Mouse (Mus musculus) kidney, adult 8-10 months (tissue): ENCODE results near the gene Golt1a.
"Not testable (repeated sequence)": the region's sequence is repeated elsewhere in the genome, so short reads cannot be mapped to it uniquely, and the experiment has no call there.

Source experiments
- DNase-seq, 2 experiments: peaks; one replicate each; pipeline ENCODE4 v3.0.0; 2022

Golt1a gene

DNA sequence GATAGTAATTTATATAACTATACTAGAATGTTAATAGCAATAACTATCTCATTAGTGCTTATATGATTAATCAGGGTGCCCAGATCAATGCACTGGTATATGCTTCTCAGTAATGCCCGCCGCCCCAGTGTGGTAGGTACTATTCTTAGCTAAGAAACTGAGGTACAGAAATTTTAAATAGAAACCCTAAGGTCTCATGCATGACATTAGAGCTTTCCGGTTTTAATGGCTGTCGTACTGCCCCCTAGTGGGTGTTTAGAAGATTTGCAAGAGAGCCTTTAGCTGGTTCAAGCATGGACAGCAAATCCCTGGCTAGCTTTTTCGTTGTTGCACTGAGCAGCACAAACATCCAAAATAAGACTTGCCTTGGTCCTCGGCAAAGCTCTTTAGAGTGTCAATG is 2.3 kb upstream of the Golt1a start:
- DNase-seq: peak; percentile 48 to 52

DNA sequence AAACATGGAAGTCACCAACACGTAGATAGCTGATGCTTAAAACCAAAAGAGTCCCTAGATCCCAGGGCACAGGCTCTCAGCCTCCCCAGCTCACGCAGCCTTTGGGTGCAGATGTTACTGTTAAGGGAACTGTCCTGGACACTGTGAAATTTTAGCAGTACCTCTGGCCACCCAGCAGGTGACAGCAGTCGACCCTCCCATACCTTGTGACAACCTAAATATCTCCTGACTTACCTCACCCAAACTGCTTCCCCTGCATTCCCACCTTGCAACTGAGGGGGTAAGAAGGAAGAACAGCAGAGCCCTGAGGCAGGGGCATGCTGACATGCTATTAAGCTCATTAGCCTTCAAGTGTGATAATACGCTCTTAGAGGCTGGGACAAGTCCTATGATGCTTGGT is 1.6 kb downstream of the Golt1a start:
- no peak for DNase-seq

DNA sequence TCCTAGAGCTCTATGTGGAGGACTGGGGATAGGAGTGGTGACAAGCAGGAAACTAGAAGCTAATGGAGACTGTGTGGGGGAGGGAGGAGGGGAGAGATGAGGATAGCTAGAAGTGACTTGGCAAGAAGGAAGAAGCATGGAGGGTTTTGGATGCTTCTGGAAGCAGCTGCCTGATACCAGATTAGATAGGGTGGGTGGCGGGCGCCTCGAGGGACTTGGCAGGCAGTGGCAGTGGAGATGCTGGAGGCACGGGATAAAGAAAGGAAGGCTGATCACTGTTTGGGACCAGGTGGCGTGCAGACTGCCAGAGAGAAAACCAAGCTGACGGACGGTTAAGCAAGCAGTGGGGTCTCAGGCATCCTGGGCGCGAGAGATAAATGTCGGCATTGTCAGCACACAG is 2.3 kb downstream of the Golt1a start:
- no peak for DNase-seq

DNA sequence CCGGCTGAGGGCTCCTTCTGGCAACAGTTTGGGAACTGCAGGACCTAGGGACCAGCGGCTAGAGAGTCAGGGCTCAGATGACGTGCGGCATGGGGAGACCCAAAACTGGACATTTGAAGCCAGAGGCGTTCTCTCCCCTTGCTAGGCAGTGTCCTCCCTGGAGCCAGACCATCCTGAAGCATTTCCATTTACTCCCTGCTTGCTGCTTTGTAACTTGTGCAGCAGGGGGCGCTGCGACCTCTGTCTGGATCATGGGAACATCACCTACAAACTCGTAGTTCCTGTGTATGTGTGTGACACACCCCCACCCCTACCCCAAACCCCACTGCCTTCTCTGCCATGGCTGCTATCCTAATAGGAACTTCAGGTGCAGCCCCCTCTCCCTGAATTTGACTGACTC is 4.8 kb downstream of the Golt1a start:
- DNase-seq: peak in 1 of 2 experiments; percentile 51

DNA sequence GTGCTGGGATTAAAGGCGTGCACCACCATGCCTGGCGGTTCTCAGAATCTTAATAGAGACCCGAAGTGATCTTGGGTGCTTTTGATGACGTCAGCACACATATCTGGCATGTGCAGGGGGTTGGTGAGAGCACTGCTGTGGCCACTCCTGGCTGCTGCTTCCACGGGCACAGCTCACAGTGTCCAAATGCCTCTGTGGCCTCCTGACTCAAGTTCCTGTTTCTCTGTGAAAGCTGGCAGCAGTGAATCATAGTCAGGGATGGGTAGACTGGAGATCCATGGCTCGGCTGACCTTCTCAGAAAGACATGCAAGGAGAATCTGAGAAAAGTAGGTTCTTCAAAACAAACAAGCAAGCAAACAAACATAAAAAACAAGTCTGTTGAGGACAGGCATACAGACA is 6.2 kb downstream of the Golt1a start:
- DNase-seq: no peak

DNA sequence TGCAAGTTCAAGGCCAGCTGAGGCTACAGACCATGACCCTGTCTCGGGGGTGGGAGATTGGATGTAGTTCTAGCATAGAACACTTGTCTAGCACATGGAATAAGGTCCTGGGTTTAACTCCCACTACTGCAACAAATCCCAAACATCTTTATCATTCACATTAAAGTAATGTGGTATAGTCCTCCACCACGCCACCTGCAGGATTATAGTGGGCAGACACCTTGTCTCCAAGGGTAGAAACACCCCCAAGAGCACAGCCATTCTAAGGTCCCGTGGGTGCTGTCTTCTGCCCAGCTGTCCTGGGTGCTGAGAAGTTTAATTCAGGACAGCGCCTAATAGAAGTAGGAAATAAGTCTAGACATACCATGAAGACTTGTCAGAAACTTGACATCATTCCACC is 7.0 kb downstream of the Golt1a start:
- DNase-seq: no peak

DNA sequence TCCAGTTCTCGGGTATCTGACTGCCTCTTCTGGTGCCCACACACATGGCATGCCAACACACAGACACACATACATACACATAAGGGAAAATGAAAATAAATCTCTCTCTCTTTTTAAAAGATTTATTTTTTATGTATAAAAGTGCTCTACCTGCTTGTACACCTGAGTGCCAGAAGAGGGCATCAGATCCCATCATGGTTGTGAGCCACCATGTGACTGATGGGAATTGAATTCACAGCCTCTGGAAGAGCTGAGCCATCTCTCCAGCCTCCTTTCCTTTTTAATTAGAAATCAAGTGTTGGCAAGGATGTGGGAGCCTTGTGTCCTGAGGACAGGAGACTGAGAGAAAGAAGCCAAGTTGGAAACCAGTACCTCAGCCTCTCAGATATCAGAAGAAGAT is 7.5 kb downstream of the Golt1a start:
- no peak for DNase-seq

DNA sequence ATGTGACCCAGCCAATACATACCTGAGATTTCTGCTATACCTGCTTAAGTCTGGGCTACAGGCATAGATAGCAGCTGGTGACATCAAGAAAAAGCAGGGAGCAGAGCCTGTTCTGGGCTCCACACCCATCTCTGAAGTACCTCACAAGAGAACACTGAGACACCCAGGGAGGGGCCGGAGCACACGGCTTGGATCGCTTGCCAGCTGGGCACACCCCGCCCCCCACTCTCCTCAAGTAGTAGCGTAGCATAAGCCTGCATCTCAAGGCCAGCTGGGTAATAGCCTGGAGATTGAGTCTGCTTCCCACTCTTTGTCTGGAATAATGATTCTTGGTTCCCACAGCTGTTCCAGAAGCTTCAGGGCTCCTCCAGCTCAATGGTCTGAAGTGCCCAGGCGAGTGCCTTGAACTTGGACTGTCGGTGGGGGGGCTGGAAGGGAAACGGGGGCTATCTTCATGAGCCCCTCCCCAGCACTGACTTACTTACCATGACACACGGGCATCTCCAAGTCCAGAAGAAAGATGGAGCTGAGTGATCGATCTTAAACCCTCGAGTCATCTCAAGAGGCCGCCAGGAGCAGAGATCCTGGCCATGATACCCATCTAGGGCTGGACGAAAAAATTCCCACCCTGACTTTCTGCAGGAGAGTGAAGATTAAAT is 11.8 kb downstream of the Golt1a start, which contains the start of gene Kiss1:
Kiss1 (plus strand) TSS at position 609 of the 659 bp plus-strand sequence.
- DNase-seq: no peak

DNA sequence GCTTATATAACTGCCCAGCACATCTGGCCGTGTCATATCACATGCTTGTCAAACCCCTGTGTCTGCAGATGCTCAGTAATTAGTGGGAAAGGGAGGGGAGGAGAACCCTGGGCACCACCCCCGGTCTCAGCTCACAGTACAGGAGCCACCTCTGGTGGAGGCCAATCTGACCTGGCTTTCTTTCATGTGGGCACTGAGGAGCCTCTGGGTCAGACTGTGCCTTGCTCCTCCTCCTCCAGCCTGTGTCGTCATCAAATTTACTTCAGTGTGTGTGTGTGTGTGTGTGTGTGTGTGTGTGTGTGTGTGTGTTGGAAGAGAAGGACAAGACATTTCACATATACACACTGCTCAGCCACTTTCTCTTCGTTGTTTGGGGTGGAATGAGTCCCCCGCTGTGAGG is 13.7 kb downstream of the Golt1a start:
- no peak for DNase-seq

DNA sequence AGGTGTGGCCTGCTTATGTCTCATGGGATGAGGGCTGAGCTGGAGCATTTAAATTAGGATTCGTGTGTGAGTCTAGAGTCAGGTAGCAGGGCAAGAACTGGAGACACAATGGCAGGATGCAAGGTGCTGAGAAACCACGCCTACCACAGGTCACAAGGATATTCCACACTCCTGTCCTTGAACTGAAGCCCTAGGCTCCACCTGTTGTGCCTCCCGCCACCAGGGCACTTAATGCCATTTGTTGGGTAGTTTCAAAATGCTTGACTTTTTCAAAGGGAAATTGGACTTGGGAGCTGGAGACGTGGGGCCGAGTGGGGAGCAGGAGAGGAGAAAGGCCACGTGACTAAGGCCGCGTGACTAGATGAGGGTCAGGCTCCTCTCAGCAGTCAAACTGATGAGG is 16.4 kb downstream of the Golt1a start:
- DNase-seq: no peak

DNA sequence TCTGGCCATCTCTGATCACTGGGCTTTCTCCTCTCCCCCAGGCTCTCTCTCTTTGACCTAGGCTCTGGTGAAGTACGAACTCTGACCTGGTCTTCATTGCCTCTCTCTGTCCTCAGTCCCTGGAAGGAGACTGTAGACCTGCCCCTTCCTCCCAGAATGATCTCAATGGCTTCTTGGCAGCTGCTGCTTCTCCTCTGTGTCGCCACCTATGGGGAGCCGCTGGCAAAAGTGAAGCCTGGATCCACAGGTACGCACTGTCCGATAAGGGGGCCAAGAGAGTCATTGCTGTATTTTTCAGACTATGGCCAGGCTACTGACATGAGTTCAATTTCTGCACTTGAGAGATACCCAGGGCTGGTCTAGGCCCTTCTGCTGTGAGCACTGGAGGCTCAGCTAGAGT is 17.5 kb downstream of the Golt1a start:
- DNase-seq: no peak

DNA sequence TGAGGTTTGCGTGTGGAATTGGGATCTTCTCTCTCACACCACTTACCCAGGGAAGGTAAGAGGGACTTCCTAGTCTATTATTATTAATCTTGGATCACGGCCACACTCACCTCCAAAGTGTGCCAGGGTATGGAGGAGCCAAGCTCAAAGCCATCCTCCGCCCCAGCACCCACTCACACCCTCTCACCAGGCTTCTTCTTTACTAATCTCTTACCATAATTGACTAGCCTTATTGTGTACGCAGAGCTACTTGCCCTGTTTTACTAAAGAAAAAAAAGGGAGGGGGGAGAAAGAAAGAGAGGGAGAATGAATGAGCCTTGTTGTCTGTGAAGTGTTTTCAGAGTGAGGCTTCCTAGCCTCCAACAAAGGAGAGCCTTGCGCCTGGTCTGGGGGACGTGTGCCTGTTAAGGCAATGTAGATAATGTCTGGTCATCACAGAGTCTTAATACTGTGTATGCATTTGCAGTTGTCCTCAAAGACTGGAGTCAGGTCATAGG is 18.7 kb downstream of the Golt1a start:
- no peak for DNase-seq

DNA sequence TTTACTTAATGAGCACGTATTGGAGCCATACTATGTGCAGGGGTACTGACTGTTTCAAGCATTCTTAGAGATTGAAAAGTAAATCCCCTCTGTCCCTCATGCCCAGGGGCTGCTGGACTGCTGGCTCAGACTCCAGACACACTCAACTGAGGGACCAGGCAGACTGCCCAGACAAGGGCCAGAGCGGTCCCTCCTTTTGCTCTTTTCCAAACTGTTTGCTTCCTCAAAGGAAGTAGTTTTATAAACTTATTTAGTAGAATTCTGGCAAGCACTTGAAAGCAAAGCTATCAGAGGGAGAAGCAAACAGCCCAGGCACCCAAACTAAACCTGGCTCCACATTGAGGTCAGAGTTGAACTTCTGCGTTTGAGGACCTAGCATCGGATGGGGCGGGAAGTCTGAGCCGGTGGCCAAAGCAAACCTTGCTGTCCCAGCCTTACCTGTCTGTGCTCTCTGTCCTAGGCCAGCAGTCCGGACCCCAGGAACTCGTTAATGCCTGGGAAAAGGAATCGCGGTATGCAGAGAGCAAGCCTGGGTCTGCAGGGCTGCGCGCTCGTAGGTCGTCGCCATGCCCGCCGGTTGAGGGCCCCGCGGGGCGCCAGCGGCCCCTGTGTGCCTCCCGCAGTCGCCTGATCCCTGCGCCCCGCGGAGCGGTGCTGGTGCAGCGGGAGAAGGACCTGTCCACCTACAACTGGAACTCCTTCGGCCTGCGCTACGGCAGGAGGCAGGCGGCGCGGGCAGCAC is 19.5 kb downstream of the Golt1a start:
- no peak for DNase-seq

DNA sequence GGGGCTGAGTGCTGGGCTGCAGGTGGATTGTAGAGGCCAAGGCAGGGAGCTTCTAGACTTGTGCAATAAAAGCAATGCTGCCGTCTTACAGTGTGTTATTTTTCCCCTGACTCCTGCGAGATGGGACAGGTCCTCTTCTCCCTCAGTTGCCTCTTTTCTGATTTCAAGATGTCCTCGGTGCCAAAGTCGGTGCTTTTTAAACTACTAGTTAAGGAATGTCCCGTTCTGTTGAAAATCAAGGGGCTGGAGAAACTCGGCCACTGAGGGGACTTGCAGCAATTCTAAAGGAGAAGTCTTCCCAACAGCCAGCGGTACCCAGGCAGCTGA is 20.0 kb downstream of the Golt1a start:
- DNase-seq: no peak

DNA sequence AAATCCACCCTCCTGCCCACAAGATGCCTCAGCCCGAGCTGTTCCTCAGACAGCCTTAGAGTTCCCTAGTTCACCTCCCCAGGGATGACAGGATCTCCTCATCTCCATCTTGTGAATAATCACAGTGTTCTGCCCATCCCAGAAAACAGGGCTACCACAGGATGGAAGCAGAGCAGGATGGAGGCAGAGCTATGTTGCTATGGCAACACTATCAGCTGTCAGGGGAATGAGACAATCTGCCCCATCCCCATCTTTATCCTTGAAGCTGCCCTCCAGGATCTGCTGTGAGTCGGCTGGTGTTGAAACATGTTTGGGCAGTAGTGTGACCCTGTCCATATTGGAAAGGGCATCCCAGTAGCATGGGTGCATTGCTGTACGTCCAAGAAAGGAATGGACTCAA is 21.5 kb downstream of the Golt1a start:
- DNase-seq: no peak

DNA sequence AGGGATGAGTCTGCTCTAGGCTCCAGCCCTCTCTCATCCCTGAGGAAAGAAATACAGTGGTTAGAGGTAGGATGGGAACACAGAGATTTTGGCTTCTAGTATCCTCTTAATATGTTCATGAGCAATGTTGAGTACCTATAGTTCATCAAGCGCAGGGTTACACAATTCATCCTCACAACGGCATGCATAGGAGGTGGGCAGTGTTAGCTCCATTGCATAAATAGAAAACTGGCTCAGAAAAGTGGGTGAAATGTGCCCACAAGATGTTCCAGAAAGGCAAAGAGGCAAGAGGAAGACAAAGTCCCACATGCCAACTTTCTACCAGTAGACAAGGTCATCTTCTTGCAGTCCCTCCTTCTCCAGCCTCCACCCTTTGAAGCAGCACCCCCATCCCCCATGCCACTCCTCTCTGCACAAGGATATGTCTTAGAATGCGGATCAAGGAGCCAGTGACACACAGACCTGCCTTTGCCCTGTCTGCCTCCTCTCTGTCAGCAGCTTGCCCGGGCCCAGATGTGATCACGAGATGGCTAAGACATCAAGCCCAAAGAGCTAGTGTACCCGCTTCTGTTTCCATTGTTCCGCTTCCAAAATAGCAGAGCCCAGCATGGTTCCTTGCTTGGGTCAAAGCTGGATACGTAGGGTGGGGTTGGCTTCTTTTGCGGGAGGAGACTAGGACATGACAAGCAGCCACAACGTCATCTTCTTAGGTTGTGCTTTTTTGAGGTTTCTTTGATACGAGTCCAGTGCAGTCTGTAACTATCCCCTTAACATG is 23.2 kb downstream of the Golt1a start:
- DNase-seq: no peak

DNA sequence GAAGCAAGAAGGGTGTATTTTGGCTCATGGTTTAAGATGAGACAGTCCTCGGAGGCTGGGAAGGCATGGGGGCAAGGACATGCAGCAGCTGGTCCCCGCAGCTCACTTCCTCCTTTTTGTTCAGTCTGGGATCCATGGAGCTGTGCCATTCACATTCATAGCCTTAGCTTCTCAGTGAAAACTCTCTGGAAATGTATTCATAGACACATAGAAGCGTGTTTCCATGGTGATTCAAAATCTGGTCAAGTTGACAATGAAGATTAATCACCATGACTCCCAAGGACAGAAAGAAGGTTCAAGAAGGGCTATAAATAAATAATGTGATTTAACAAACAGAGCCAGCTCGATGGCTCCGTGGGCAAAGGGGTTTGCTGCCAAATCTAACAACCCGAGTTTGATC is 24.3 kb downstream of the Golt1a start:
- no peak for DNase-seq

DNA sequence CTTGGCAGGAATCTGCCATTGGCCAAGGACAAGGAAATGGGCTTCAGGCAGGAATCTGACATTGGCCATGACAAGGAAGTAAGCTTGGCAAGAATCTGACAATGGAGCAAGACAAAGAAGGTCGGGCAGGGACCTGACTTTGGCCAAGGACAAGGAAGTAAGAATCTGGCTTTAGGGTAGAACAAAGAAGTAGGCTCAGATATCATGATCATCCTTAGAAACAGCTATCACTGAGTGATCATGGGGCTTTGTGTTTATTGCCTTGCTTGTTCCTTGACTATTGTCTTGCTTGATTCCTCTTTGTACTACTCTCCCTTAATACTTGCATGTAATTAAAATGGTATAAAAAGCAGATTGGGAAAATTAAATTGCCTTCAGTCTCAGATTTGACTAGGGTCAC is 30.8 kb downstream of the Golt1a start:
- DNase-seq: not testable (repeated sequence)

DNA sequence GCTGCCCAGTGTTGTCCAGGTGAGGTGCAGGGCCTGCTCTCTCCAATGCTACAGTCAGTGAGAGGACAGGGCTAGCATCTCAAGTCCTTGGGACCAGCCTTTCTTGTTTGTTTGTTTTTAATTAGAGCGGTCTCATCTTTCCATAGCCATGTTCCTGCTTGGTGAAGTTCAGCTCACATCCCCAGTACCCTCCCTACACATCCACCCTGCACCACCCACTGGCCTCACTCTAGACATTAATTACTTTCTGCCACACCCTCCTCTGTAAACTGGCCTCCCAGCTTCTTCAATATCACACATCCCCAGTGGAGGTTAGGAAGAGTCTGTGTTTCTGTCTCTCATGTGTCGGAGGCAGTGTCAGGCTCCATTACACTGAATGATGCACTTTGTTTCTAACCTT is 34.8 kb downstream of the Golt1a start:
- no peak for DNase-seq

DNA sequence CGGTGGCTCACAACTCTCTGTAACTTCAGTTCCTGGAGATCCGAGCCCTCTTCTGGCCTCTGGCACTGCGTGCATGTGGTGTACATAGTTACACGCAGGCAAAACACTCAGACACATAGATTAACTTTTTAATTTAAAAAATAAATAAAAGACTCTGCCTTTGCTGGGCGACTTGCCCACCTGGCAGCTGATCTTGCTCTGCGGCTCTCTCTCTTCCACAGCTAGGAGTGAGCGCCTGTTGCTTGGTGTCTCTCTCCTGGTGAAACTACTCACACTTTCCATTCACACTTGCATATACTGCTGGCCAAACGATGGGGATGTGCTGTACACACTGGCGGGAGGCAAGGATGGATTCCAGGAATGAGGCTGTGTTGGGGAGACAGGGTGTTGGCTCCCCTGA is 36.9 kb downstream of the Golt1a start:
- DNase-seq: no peak

DNA sequence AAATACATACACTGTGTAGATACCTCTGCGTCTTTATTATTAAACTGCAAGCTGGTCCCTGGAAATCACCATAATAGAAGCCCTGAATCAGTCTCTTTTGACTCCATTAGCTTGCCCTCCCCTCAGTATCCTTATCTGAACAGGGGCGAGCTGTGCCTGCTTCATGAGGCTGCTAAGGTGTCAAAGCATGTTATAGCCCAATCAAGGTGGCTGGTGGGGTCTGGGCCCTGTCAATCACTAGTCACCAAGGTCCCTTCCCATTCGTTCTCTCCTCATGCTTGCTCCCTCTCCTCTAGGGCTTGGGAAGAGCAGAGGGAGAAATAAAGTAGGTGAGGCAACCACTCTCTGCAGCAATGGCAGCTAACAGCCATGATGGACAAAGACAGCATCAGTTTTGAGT is 37.6 kb downstream of the Golt1a start:
- DNase-seq: no peak

DNA sequence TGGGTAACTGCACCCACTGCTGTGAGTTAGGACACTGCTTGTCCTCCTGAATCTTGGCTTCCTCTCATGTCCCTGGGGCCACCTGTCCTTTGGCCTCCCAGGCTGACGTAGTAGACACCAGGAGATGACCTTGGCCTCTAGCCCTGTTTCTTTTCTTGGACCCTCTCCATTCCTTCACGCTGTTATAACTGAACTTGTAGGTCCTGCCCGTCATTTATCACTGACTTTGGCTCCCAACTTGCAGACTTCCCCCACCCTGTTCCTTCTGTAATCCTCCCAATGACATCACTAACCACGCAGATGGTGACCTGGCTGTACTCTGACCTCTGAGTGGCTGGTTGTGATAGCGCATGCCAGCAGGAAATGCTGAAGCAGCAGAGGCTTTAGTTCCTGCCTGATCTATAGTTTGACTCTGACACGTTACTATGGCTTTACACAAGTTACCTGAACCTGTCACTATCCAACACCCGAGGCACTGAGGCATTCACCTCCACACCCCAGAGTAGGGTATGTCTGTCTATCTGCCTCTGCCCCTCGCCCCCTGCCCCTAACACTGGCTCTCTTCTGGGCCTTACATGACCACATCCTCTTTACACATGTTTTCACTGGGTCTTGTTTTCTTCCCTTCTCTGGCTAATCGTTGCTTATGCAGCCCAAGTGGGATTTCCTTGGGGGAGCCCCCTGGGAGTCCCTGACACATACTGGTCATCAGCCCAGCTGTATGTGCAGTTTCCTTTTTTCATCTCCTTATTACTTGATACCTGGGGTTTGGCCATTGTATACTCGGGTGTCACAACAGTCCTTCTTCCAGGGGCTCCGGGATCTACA is 38.3 kb downstream of the Golt1a start:
- peak; percentile 53 to 56 for DNase-seq

DNA sequence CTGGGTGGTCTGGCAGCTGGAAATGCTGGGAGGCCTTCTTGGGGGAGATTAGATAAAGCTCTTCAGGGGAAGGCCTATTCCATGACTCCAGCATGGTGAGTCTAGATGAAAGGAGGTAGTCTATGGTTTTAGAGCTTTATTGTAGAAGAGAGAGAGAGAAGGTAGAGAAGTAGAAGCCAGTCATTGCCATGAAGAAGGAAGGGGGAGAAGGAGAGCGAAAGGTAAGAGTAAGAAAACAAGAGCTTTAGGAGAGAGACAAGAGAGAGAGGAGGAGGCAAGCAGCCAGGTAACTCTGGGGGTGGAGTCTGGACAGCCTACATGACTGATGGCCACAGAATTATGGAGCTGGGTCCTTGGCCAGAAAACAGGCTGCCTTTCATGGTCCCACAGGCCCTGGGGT is 40.6 kb downstream of the Golt1a start, which contains the start of gene Ren1:
Ren1 (plus strand) TSS at position 301 of the 400 bp plus-strand sequence.
- DNase-seq: no peak
